Mouse (Mus musculus): ENCODE measurements around the gene Bend5. TPM values are rescaled to one million over a fixed set of nuclear protein-coding genes. Genes with fewer than 3 reads are reported as not detected.

Bend5 gene
- polyA plus RNA-seq, 1 experiment: 0.07 TPM

GRCm38 (mm10) chr4:111432013-111432412, 17.2 kb downstream of the Bend5 start:
- H3K9me3 ChIP-seq: peaks cover 17% of the 10 kb centered on the region
- H3K4me3 ChIP-seq (replicated peaks): no peak overlapping the region
- no peaks in the 10 kb centered on the region for H3K36me3 ChIP-seq (replicated peaks; ENCODE audit: low read length)
- H3K27me3 ChIP-seq (replicated peaks): no peaks in the 10 kb centered on the region
- H3K4me1 ChIP-seq: no peaks in the 10 kb centered on the region
- TF ChIP-seq FLI1 (IDR thresholded peaks at IDR 0.05; ENCODE audit: low read length) (no peak), GATA1 (IDR thresholded peaks at IDR 0.05; ENCODE audit: borderline replicate concordance, low read length) (no peak)

GRCm38 (mm10) chr4:111432417-111432816, 17.6 kb downstream of the Bend5 start:
- no peaks in the 10 kb centered on the region for H3K4me1 ChIP-seq
- H3K36me3 ChIP-seq (replicated peaks; ENCODE audit: low read length): no peaks in the 10 kb centered on the region
- peaks cover 17% of the 10 kb centered on the region for H3K9me3 ChIP-seq
- TF ChIP-seq GATA1 (IDR thresholded peaks at IDR 0.05; ENCODE audit: borderline replicate concordance, low read length) (no peak), FLI1 (IDR thresholded peaks at IDR 0.05; ENCODE audit: low read length) (no peak)
- no peaks in the 10 kb centered on the region for H3K27me3 ChIP-seq (replicated peaks)
- no peak overlapping the region for H3K4me3 ChIP-seq (replicated peaks)

- no peak overlapping the region for H3K4me3 ChIP-seq (replicated peaks)
- H3K27me3 ChIP-seq (replicated peaks): no peaks in the 10 kb centered on the region
- no peaks in the 10 kb centered on the region for H3K9me3 ChIP-seq
- peaks cover 12% of the 10 kb centered on the region for H3K4me1 ChIP-seq
- TF ChIP-seq GATA1 (IDR thresholded peaks at IDR 0.05; ENCODE audit: borderline replicate concordance, low read length) (no peak), FLI1 (IDR thresholded peaks at IDR 0.05; ENCODE audit: low read length) (no peak)
- H3K36me3 ChIP-seq (replicated peaks; ENCODE audit: low read length): no peaks in the 10 kb centered on the region
Observed at GRCm38 (mm10) chr4:111441709-111442108, 26.9 kb downstream of the Bend5 start.

- H3K9me3 ChIP-seq: no peaks in the 10 kb centered on the region
- no peak overlapping the region for H3K4me3 ChIP-seq (replicated peaks)
- no peaks in the 10 kb centered on the region for H3K36me3 ChIP-seq (replicated peaks; ENCODE audit: low read length)
- TF ChIP-seq GATA1 (IDR thresholded peaks at IDR 0.05; ENCODE audit: borderline replicate concordance, low read length) (no peak), FLI1 (IDR thresholded peaks at IDR 0.05; ENCODE audit: low read length) (no peak)
- H3K4me1 ChIP-seq: peaks cover 12% of the 10 kb centered on the region
- no peaks in the 10 kb centered on the region for H3K27me3 ChIP-seq (replicated peaks)
Observed at GRCm38 (mm10) chr4:111442435-111443238, 27.8 kb downstream of the Bend5 start.

GRCm38 (mm10) chr4:111443906-111444615, 29.3 kb downstream of the Bend5 start:
- Histone ChIP-seq H3K4me3 (replicated peaks) (no peak overlapping the region), H3K4me1 (peaks cover 12% of the 10 kb centered on the region), H3K36me3 (replicated peaks; ENCODE audit: low read length) (no peaks in the 10 kb centered on the region), H3K9me3 (no peaks in the 10 kb centered on the region), H3K27me3 (replicated peaks) (no peaks in the 10 kb centered on the region)
- TF ChIP-seq FLI1 (IDR thresholded peaks at IDR 0.05; ENCODE audit: low read length) (no peak), GATA1 (IDR thresholded peaks at IDR 0.05; ENCODE audit: borderline replicate concordance, low read length) (no peak)

- H3K9me3 ChIP-seq: no peaks in the 10 kb centered on the region
- H3K27me3 ChIP-seq (replicated peaks): no peaks in the 10 kb centered on the region
- H3K36me3 ChIP-seq (replicated peaks; ENCODE audit: low read length): no peaks in the 10 kb centered on the region
- H3K4me1 ChIP-seq: peaks cover 12% of the 10 kb centered on the region
- no peak overlapping the region for H3K4me3 ChIP-seq (replicated peaks)
- TF ChIP-seq FLI1 (IDR thresholded peaks at IDR 0.05; ENCODE audit: low read length): no peak
- no peak for TF ChIP-seq GATA1 (IDR thresholded peaks at IDR 0.05; ENCODE audit: borderline replicate concordance, low read length)
Observed at GRCm38 (mm10) chr4:111444616-111445160, 29.9 kb downstream of the Bend5 start.

- no peaks in the 10 kb centered on the region for H3K36me3 ChIP-seq (replicated peaks; ENCODE audit: low read length)
- H3K9me3 ChIP-seq: no peaks in the 10 kb centered on the region
- peaks cover 3% of the 10 kb centered on the region for H3K4me1 ChIP-seq
- no peak overlapping the region for H3K4me3 ChIP-seq (replicated peaks)
- no peaks in the 10 kb centered on the region for H3K27me3 ChIP-seq (replicated peaks)
- TF ChIP-seq GATA1 (IDR thresholded peaks at IDR 0.05; ENCODE audit: borderline replicate concordance, low read length) (no peak), FLI1 (IDR thresholded peaks at IDR 0.05; ENCODE audit: low read length) (no peak)
Observed at GRCm38 (mm10) chr4:111447918-111448317, 33.1 kb downstream of the Bend5 start.

- Histone ChIP-seq H3K4me1 (no peaks in the 10 kb centered on the region), H3K4me3 (replicated peaks) (no peak overlapping the region), H3K27me3 (replicated peaks) (no peaks in the 10 kb centered on the region), H3K36me3 (replicated peaks; ENCODE audit: low read length) (no peaks in the 10 kb centered on the region), H3K9me3 (no peaks in the 10 kb centered on the region)
- TF ChIP-seq GATA1 (IDR thresholded peaks at IDR 0.05; ENCODE audit: borderline replicate concordance, low read length): no peak
- no peak for TF ChIP-seq FLI1 (IDR thresholded peaks at IDR 0.05; ENCODE audit: low read length)
Observed at GRCm38 (mm10) chr4:111448586-111448985, 33.8 kb downstream of the Bend5 start.

- TF ChIP-seq FLI1 (IDR thresholded peaks at IDR 0.05; ENCODE audit: low read length) (no peak), GATA1 (IDR thresholded peaks at IDR 0.05; ENCODE audit: borderline replicate concordance, low read length) (no peak)
- Histone ChIP-seq H3K27me3 (replicated peaks) (no peaks in the 10 kb centered on the region), H3K4me1 (no peaks in the 10 kb centered on the region), H3K9me3 (peaks cover 6% of the 10 kb centered on the region; the same call in 1 of the 2 replicates), H3K4me3 (replicated peaks) (no peak overlapping the region), H3K36me3 (replicated peaks; ENCODE audit: low read length) (no peaks in the 10 kb centered on the region)
Observed at GRCm38 (mm10) chr4:111449442-111450199, 34.8 kb downstream of the Bend5 start.
